Mouse (Mus musculus) splenic B cell, adult 2 months (primary cell): ENCODE measurements around the gene Fxr2.

Source experiments
- DNase-seq: peaks from one replicate; pipeline ENCODE4 v3.0.0-alpha.2; 2011; ENCODE audit warnings: low read depth, low spot score
- H3K27me3 ChIP-seq: 2 replicates; pipeline ENCODE4 v1.6.1; 2012; ENCODE audit warnings: mild to moderate bottlenecking, low read length, moderate library complexity, mixed read lengths; ENCODE audit not compliant: control insufficient read depth, poor library complexity, insufficient read depth, severe bottlenecking
- H3K36me3 ChIP-seq: 2 replicates; pipeline ENCODE4 v1.6.1; 2012; ENCODE audit warnings: mild to moderate bottlenecking, low read length, moderate library complexity, mixed read lengths; ENCODE audit not compliant: control insufficient read depth, poor library complexity, insufficient read depth, severe bottlenecking

Gene Fxr2

DNA sequence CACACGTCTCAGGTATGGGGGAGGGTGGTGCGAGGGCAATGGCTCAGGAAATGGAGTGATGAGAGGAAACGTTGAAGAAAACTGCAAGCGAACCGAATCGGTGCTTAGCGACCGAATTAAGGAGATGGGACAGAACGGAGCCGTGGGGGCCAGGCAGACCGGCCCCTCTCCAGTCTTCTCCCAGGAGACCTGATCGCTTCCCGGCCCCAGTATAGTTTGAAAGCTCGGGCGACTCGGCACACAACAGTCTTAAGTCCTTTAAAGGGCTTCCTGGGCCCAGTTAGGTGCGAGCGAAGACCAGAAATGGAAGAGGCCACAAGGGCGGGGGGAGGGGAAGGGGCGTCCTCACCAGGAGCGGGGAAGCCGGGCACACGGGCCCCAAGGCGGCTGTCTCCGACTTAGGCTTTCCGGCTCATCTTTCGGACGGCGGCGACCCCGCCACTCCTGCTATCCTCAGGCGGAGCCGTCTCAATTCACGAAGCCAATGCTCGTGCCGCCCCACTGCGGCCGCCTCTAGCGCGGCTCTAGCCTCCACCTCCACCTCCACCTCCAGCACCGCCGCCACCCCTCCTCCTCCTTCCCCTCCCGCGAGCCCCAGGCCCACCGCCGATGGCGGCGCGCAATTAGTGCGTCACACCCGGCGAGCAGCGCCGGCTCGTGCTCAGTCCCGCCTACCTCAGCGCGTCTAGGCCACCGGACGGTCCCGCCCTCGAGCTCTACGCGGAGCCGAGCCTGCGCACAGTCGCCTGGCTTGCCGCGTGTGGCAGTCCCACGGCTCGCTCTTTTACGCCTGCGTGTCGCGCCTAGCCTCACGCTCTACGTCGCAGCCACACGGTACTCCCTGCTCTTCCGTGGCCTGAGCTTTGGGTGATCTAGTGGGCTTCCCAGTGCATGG lies 48.8 kb downstream of the Fxr2 start, which contains the start of gene Senp3:
TSS of gene Senp3 (minus strand) at position 771 of the 895 bp plus-strand sequence.
- no peaks in the 10 kb centered on the region for H3K27me3 ChIP-seq
- DNase-seq, result peak; percentile 97
- H3K36me3 ChIP-seq, result peaks cover 4% of the 10 kb centered on the region; the same call in 1 of the 2 replicates

- Histone ChIP-seq H3K27me3 (no peaks in the 10 kb centered on the region), H3K36me3 (peaks cover 2% of the 10 kb centered on the region; the same call in 1 of the 2 replicates)
- DNase-seq, result no peak
Measured at GRCm38 (mm10) chr11:69682209-69682839, 49.5 kb downstream of the Fxr2 start.

DNA sequence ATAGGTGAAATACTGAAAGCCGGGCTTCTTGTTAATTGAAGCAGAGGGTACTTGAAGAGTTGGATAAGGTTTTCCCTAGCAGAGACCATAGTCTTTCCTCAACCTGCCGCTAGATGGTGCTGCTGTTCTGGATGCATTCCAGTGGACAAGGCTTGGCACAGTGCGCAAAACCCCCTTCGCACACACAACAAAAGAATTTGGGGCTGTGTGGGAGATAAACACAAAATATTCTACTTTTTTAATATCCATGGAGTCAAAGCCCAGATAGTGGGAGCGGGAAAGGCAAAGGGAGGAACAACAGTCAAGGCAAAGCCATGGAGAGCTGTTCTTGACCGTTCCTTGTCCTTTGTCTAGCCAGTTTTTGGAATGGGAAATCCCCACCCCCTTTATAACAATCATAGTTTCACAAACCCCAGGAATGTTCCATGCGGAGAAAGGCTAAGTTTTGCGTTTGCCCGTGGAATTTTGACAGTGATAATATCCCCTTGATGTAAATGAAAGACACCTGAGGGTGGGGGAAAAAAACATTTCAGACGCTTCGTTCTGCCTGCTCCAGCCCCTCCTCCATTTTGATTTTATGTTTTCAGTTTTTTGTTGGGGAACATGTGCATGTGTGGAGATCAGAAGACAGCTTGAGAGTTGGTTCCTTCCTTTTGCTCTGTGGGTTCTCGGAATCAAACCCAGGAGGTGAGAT lies 50.2 kb downstream of the Fxr2 start:
- DNase-seq, result peak; percentile 92
- Histone ChIP-seq H3K36me3 (peaks cover 2% of the 10 kb centered on the region; the same call in 1 of the 2 replicates), H3K27me3 (no peaks in the 10 kb centered on the region)

- no peak for DNase-seq
- H3K27me3 ChIP-seq, result no peaks in the 10 kb centered on the region
Measured at GRCm38 (mm10) chr11:69683576-69683975, 50.8 kb downstream of the Fxr2 start.

GRCm38 (mm10) chr11:69684128-69684745 lies 51.4 kb downstream of the Fxr2 start:
- H3K27me3 ChIP-seq, result no peaks in the 10 kb centered on the region
- DNase-seq, result no peak

More at GRCm38 (mm10) chr11:69683576-69683975, 50.8 kb downstream of the Fxr2 start:
- no peaks in the 10 kb centered on the region; the same call in 1 of the 2 replicates for H3K36me3 ChIP-seq

DNA sequence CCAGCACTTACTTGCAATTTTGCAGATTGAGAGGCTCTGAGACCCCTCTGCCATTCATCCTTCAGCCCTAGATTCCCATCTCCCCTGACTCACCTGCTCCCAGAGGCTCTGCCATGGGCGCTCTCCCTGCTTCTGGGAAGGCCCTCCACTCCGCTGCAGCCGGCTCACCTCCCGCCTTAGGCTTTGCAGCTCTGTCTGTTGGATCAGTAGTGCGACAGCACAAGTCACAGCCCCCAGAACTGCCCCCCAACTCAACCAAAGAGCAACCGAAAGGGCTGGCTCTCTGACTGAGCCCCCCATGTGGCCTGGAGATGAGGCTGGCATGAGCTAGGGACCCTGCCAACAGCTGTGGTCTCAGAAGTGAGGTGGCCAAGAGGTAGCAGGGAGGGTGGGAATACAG lies 52.1 kb downstream of the Fxr2 start:
- no peaks in the 10 kb centered on the region for H3K27me3 ChIP-seq
- no peaks in the 10 kb centered on the region; the same call in 1 of the 2 replicates for H3K36me3 ChIP-seq
- DNase-seq, result no peak

More at GRCm38 (mm10) chr11:69684128-69684745, 51.4 kb downstream of the Fxr2 start:
- H3K36me3 ChIP-seq, result no peaks in the 10 kb centered on the region; the same call in 1 of the 2 replicates

- no peaks in the 10 kb centered on the region for H3K36me3 ChIP-seq
- DNase-seq, result no peak
Measured at GRCm38 (mm10) chr11:69685526-69686148, 52.8 kb downstream of the Fxr2 start, which contains the start of gene Tnfsf13. Tnfsf13 (minus strand) TSS chr11:69685784.

GRCm38 (mm10) chr11:69686377-69686776 lies 53.6 kb downstream of the Fxr2 start:
- H3K36me3 ChIP-seq, result no peaks in the 10 kb centered on the region
- H3K27me3 ChIP-seq, result no peaks in the 10 kb centered on the region
- no peak for DNase-seq

More at GRCm38 (mm10) chr11:69685526-69686148, 52.8 kb downstream of the Fxr2 start, which contains the start of gene Tnfsf13:
- H3K27me3 ChIP-seq, result no peaks in the 10 kb centered on the region

DNA sequence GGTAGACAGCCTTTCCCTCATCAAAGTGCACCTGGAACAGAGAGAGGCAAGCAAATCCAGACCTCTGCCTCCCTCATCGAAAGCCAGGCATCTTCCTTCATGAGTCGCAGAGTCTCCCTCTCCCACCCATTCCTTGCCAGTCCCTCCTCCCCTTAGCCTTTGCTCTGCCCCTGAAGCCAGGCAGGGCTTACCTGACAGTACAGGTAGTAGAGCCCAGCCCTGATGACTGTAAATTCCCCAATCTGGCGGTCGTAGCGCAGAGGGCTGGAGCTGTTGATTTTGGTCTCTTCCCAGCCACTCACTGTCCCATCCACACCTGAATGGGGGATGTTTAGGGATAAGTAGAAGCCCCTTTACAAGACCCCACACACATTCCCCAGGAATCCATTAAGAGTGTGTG lies 54.3 kb downstream of the Fxr2 start:
- no peaks in the 10 kb centered on the region for H3K27me3 ChIP-seq
- DNase-seq, result no peak
- H3K36me3 ChIP-seq, result no peaks in the 10 kb centered on the region

GRCm38 (mm10) chr11:69689891-69690290 lies 57.1 kb downstream of the Fxr2 start:
- no peak for DNase-seq
- Histone ChIP-seq H3K36me3 (no peaks in the 10 kb centered on the region), H3K27me3 (no peaks in the 10 kb centered on the region)

DNA sequence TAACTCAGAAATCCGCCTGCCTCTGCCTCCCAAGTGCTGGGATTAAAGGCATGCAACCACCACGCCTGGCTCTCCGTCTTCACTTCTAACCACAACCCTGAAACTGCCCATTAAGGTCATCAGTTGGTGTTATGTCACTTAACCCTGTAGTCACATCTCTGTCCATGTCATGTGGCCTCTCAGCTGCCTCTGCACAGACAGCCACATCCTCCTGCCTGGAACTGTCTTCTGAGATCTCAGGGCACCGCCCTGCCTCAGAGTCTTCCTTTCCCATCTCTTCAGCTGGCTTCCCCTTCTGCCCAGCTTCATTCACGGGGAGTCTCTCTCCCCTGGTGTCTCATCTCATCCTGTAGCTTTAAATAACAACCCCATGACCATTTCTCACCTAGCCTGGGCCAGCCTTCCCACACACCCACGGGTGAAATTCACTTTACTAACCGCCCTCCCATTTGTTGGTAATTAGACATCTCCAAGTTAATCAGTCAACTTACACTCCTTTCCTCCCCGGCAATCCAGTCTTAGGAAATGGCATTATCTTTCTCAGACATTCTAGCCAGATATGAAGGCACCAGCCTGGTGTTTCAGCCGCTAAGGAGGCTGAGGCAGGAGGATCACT lies 59.5 kb downstream of the Fxr2 start:
- Histone ChIP-seq H3K36me3 (no peaks in the 10 kb centered on the region), H3K27me3 (no peaks in the 10 kb centered on the region)
- DNase-seq, result no peak

- Histone ChIP-seq H3K36me3 (no peaks in the 10 kb centered on the region), H3K27me3 (no peaks in the 10 kb centered on the region)
- DNase-seq, result no peak
Measured at GRCm38 (mm10) chr11:69692863-69693262, 60.1 kb downstream of the Fxr2 start.

- no peaks in the 10 kb centered on the region for H3K27me3 ChIP-seq
- no peak for DNase-seq
- no peaks in the 10 kb centered on the region for H3K36me3 ChIP-seq
Measured at GRCm38 (mm10) chr11:69693421-69693965, 60.7 kb downstream of the Fxr2 start.
